ENCODE assay signal across 8 mouse cellular contexts in genomic region chr9:43270723-43271252, GRCm38 (mm10). TPM values are rescaled to one million over a fixed set of nuclear protein-coding genes. Genes with fewer than 3 reads are reported as not detected.
DNase-seq lines count a peak whose midpoint lies in the region; ATAC-seq lines count a peak whose summit lies in the region.

No protein-coding gene starts in this region.

- peak overlapping the region; percentile 68 for H3K4me2 ChIP-seq in heart, embryonic 12.5 days
- peak overlapping the region; percentile 33 for H3K4me2 ChIP-seq in hindbrain, embryonic 14.5 days (replicated peaks)
- peak overlapping the region; percentile 48 for H3K4me2 ChIP-seq in limb, embryonic 12.5 days

- H3K9ac ChIP-seq in heart, embryonic 12.5 days: 0 out of 2 replicates have a peak overlapping the region, but pooled peaks have one; percentile 4
- H3K9ac ChIP-seq in hindbrain, embryonic 14.5 days: 0 out of 2 replicates have a peak overlapping the region, but pooled peaks have one; percentile 2
- peak overlapping the region; percentile 38; the same call in 1 of the 2 replicates for H3K9ac ChIP-seq in limb, embryonic 12.5 days (replicated peaks)

- peaks cover 4% of the 10 kb centered on the region; the same call in 1 of the 2 replicates for H3K9me3 ChIP-seq in heart, embryonic 12.5 days (replicated peaks)
- H3K9me3 ChIP-seq in hindbrain, embryonic 14.5 days (ENCODE audit: control insufficient read depth, low read length): peaks cover 8% of the 10 kb centered on the region; the same call in 1 of the 2 replicates
- peaks cover 3% of the 10 kb centered on the region; the same call in 1 of the 2 replicates for H3K9me3 ChIP-seq in limb, embryonic 12.5 days

- no peaks in the 10 kb centered on the region for H3K36me3 ChIP-seq in heart, embryonic 12.5 days
- no peaks in the 10 kb centered on the region for H3K36me3 ChIP-seq in hindbrain, embryonic 14.5 days (replicated peaks; ENCODE audit: control insufficient read depth, insufficient read depth)
- no peaks in the 10 kb centered on the region for H3K36me3 ChIP-seq in limb, embryonic 12.5 days

- H3K4me1 ChIP-seq in heart, embryonic 12.5 days (replicated peaks): peaks cover 9% of the 10 kb centered on the region
- no peaks in the 10 kb centered on the region for H3K4me1 ChIP-seq in hindbrain, embryonic 14.5 days (replicated peaks; ENCODE audit: control insufficient read depth, insufficient read depth, low read length)
- H3K4me1 ChIP-seq in limb, embryonic 12.5 days (replicated peaks): peaks cover 41% of the 10 kb centered on the region

- H3K4me3 ChIP-seq in heart, embryonic 12.5 days: peak overlapping the region; percentile 42
- peak overlapping the region; percentile 11; the same call in 1 of the 2 replicates for H3K4me3 ChIP-seq in hindbrain, embryonic 14.5 days (replicated peaks; ENCODE audit: low read length)
- peak overlapping the region; percentile 12 for H3K4me3 ChIP-seq in limb, embryonic 12.5 days (replicated peaks)

- ATAC-seq in heart, embryonic 12.5 days (ENCODE audit: insufficient number of reproducible peaks, low FRiP score): no peak; the same call in 1 of the 2 replicates
- no peak for ATAC-seq in hindbrain, embryonic 14.5 days (ENCODE audit: low FRiP score)
- ATAC-seq in limb, embryonic 12.5 days (ENCODE audit: insufficient number of reproducible peaks, insufficient read depth, low FRiP score, low TSS enrichment, low read depth): no peak

- no peak overlapping the region for H3K27ac ChIP-seq in heart, embryonic 12.5 days (ENCODE audit: poor library complexity, severe bottlenecking)
- H3K27ac ChIP-seq in hindbrain, embryonic 14.5 days: no peak overlapping the region
- 0 out of 2 replicates have a peak overlapping the region, but pooled peaks have one; percentile 20 for H3K27ac ChIP-seq in limb, embryonic 12.5 days

- peaks cover 49% of the 10 kb centered on the region for H3K27me3 ChIP-seq in heart, embryonic 12.5 days (replicated peaks)
- peaks cover 43% of the 10 kb centered on the region for H3K27me3 ChIP-seq in hindbrain, embryonic 14.5 days (ENCODE audit: control insufficient read depth, insufficient read depth, low read length)
- peaks cover 26% of the 10 kb centered on the region for H3K27me3 ChIP-seq in limb, embryonic 12.5 days

- WGBS in heart, embryonic 12.5 days: 2% methylated on average over 17 of the region's 17 CpGs
- WGBS in hindbrain, embryonic 14.5 days: 2% methylated on average over 17 of the region's 17 CpGs
- 1% methylated on average over 17 of the region's 17 CpGs for WGBS in limb, embryonic 12.5 days

- DNase-seq in heart, postnatal 36 days: no peak
- peak; percentile 63 for DNase-seq in embryo, embryonic 11 days
- no peak for DNase-seq in hindbrain, embryonic 14.5 days (ENCODE audit: low spot score)
- peak; percentile 39 to 48 for DNase-seq in right cerebral cortex, postnatal 36 days (ENCODE audit: low spot score in 2 of 2)
- no peak for DNase-seq in adrenal gland, postnatal 4 days (ENCODE audit: low spot score in 2 of 2)
- DNase-seq in gastrocnemius, adult 8-10 months (ENCODE audit: low spot score in 2 of 2): no peak

- intact Hi-C loops in heart, postnatal 36 days (cut with DNase I): no loop called here

RNA-seq across cellular contexts. Expression of gene Oaf, which starts 31.1 kb away (rescaled TPM):
- 37.1 and 37.6 TPM in 2 replicates for polyA plus RNA-seq in heart, embryonic 12.5 days (2016; fragmentation: Nextera tagmentation; extraction: Ambion mirVana)
- 1 to 10 TPM; 8.2 to 8.9 TPM for total RNA-seq in heart, postnatal 36 days (2021)
- polyA plus RNA-seq in hindbrain, embryonic 14.5 days (2014; fragmentation: Nextera tagmentation; extraction: Ambion mirVana): 7.9 and 9.6 TPM in 2 replicates
- polyA plus RNA-seq in limb, embryonic 12.5 days (2016; fragmentation: Nextera tagmentation; extraction: Ambion mirVana): 100 and 102 TPM in 2 replicates
- 10 to 100 TPM; 31.6 to 32.2 TPM for total RNA-seq in adrenal gland, postnatal 4 days (2021)
- 1 to 10 TPM; 2.7 to 5.9 (median 4.8) TPM for total RNA-seq in gastrocnemius, adult 8-10 months (2022)

RNA-seq across cellular contexts. Expression of gene Trim29, which starts 39.9 kb away (rescaled TPM):
- polyA plus RNA-seq in heart, embryonic 12.5 days (2016; fragmentation: Nextera tagmentation; extraction: Ambion mirVana): 0.06 and 0.29 TPM in 2 replicates
- under 1 TPM in 1 of 2 experiments, not detected in 1; 0.11 TPM for total RNA-seq in heart, postnatal 36 days (2021)
- not detected in 2 replicates for polyA plus RNA-seq in hindbrain, embryonic 14.5 days (2014; fragmentation: Nextera tagmentation; extraction: Ambion mirVana)
- polyA plus RNA-seq in limb, embryonic 12.5 days (2016; fragmentation: Nextera tagmentation; extraction: Ambion mirVana): 10.9 and 11.1 TPM in 2 replicates
- under 1 TPM in 1 of 2 experiments, not detected in 1; 0.25 TPM for total RNA-seq in adrenal gland, postnatal 4 days (2021)
- not detected for total RNA-seq in gastrocnemius, adult 8-10 months (2022)

Comparison
In these comparisons a context has a peak if more than half of its experiments do, and no peak if none do; other contexts are left out.
1. DNase-seq: peak in embryo, embryonic 11 days (single experiment) and right cerebral cortex, postnatal 36 days (2 of 2); none in heart, postnatal 36 days (0 of 2), hindbrain, embryonic 14.5 days (single experiment), adrenal gland, postnatal 4 days (0 of 2) and gastrocnemius, adult 8-10 months (0 of 2).
2. Peak in every context shown above with its lines, with median percentiles within 50 percentile points of each other: H3K4me2 ChIP-seq, H3K4me3 ChIP-seq and H3K9ac ChIP-seq.